Mouse (Mus musculus) right cerebral cortex, postnatal 10 days (tissue): ENCODE data around the gene Lyg2.

ENCODE experiments used
- DNase-seq, 2 experiments: peaks; one replicate each; pipeline ENCODE4 v3.0.0; 2021; ENCODE audit warnings: low spot score in 2 of 2

Gene Lyg2

DNA sequence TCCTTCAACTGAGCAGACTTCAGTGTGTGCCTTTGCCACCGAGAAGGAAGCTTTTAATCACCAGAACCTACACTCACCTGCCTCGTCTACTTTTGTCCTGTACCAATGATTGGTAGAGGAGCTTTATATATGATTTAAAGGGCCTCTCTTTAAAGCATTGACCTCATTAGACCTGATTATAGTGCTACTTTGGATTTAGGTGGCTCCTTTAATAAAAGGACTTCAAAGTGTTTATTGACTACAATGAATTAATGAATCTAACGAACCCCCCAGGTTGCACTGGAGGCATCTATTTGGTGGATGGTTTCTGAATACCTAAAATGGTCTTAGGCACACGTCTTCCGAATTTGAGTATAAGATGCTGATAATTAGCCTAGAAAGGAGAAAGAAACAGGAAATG is at the start of gene Lyg2:
TSS of gene Lyg2 (minus strand) at position 101 of the 400 bp plus-strand sequence.
- no peak for DNase-seq

DNA sequence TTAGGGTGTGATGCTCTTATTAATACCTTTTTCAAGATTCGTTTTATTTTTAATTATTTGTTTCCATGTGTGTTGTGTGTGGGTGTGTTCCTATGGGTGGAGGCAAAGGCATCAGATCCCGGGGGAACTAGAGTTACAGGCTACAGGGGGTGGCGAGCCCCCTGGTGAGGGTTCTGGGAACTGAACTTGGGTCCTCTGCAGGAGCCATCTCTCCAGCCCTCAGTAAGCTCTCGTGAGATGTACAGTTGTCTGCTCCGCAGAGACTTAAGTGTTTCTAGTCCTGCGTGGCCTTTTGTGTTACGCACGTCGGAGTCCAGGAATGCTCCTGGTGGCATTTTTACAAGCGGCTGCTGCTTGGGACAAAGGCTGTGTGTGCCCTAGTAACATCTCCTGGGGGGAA is 49.3 kb upstream of the Lyg2 start:
- DNase-seq: no peak

GRCm38 (mm10) chr1:37959486-37959885 is 43.2 kb upstream of the Lyg2 start:
- peak; percentile 66 to 79 for DNase-seq

- no peak for DNase-seq
These were observed 42.2 kb upstream of the Lyg2 start for GRCm38 (mm10) chr1:37958516-37958915.

GRCm38 (mm10) chr1:37957659-37958058 is 41.4 kb upstream of the Lyg2 start, which contains the start of gene Lyg1:
Gene Lyg1, minus strand, starts transcription at chr1:37957759.
- no peak for DNase-seq

DNA sequence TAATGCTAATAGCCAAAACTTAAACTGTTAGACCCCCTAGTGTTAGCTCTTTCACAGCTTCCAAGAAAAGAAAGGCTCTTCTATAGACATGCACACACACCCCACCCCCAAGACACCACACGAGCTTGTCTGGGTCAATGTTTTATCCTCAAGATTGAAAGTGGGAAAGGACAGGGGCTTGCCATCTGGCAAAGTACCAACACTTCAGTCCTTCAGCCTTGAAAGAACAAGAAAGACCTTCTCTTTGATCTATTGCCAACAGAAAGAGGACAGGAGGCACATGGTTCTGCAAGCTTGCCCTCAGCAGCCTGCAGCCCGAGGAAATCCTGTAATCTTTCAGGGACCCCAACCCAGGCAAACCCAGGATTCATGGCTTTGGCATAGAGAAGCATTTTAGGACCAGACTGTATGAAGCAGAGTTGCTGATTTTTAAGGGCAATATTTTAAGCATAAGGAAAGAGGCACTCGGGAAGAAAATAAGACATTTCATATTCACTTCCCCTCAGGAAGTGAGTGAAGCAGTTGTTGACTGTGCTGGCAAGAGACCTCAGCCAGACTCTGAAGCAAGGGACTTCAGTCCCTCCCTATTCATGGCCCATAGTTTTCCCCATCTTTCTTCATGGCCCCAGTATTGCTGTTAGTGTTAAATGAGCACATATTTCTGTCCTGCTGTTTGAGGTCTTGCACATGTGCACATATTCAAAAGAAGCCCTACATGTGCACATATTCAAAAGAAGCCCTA is 40.6 kb upstream of the Lyg2 start:
- DNase-seq: peak; percentile 62 to 81

DNA sequence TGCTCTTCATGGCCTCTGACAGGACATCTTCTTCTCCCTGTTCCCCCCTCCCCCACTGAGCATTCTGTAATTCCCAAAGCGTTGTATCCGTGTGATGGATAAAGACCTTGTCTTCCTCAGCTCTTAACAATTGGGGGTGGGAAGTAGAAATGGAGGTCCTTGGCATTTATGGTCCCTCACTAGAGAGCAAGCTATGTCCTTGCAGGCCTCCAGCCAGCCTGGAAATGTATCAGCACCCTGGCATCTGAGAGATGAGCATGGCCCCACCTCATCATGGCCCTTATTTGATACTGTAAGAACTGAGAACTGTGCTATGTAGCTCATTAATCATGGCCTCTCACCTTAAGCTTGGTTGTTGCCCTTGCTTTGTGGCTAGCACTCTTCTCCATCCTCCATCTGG is 39.0 kb upstream of the Lyg2 start:
- DNase-seq: no peak

DNA sequence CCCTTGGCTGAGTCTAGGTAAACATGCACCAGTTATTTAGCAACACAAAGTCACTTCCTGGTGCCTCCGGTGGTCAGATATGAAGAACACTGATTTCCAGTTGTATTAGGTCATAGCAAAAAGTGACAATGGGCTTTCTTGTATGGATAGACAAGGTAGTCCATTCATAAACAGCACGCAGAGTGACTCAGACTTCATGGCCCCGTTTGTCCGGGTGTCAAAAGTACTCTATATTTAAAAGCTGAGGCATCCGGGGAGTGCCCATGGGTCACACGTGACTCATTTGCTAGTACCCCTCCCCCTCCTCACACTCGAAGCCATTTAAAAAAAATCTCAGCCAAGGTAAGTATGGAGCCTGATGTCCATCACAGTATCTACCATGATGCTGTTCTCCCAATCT is 38.5 kb upstream of the Lyg2 start:
- DNase-seq: no peak

DNA sequence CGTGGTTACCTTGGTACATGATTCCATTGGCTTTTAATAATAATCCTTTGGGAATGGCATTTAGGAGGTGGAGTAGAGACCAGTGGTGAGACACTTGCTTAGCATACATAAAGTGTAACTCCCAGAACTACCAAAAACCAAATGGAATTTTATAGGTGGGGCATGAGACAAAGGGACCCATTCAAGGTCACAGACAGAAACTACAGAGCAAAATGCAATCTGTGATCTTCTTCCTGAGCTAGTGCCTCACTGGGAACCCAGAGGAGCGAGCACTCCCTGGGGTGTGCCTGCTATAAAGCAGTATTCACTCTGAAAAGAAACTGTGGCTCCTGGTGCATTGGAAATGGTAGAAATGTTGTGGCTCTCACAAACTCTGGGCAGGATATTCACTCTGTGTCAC is 32.6 kb upstream of the Lyg2 start:
- no peak for DNase-seq

DNA sequence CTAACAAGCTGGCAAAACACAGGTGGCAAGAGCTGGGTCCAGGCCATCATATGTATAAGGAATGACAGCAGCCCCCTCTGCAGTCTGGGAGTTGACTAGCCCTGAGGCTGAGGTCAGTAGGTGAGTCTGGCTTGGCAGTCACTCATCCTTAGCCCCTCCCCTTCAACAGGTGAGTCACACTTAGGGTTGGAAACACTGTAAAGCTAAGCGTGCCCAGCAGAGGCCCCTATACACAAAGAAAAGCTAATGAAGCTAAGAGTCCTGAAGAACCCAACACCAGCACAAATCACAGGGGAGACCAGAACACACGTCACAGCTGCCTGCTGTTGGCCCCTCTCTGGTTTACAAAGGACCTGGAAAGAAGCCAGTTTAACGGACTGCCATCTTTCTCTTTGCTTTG is 15.5 kb upstream of the Lyg2 start:
- peak; percentile 28 to 30 for DNase-seq

GRCm38 (mm10) chr1:37925971-37926370 is 9.7 kb upstream of the Lyg2 start:
- DNase-seq: no peak

DNA sequence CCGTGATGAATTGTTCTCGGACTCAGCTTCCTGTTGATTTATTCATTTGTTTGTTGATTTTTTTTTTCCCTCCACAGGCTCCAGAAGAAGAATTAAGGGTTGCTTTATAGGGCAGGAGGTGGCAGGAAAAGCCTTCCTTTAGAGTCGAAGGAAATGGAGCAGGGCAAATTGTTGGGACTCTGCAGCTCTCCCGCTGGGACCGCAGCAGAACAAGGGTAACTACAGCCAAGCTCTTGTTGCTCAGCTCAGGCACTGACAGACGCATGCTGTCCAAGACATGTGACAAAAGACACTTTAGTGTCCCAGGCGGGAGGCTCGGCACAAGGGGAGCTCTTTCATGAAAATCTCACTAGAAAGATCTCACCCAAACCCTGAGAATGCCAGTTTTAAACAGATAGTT is 6.2 kb upstream of the Lyg2 start:
- DNase-seq: peak; percentile 34 to 38

GRCm38 (mm10) chr1:37918096-37918495 is 1.8 kb upstream of the Lyg2 start:
- DNase-seq: no peak

- no peak for DNase-seq
These were observed 1.4 kb upstream of the Lyg2 start for GRCm38 (mm10) chr1:37917666-37918065.

DNA sequence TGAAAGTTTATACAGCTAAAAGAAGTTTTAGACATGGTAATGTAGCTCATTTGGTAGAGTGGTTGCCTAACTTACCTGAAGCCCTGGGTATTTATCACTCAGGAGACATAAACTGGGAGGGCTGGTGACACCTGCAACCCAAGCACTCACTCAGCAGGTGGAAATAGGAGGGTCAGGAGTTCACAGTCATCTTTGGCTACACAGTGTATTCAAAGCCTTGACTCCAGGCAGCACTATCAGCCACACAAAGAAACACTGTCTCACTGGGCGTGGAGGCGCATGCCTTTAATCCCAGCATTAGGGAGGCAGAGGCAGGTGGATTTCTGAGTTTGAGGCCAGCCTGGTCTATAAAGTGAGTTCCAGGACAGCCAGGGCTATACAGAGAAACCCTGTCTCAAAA is 3.5 kb downstream of the Lyg2 start:
- DNase-seq: no peak

GRCm38 (mm10) chr1:37903178-37903577 is 13.1 kb downstream of the Lyg2 start:
- peak in 1 of 2 experiments; percentile 58 for DNase-seq

GRCm38 (mm10) chr1:37900288-37900687 is 16.0 kb downstream of the Lyg2 start:
- DNase-seq: no peak

- DNase-seq: no peak
These were observed 16.5 kb downstream of the Lyg2 start for GRCm38 (mm10) chr1:37899816-37900215.

GRCm38 (mm10) chr1:37894606-37895005 is 21.7 kb downstream of the Lyg2 start:
- DNase-seq: no peak

DNA sequence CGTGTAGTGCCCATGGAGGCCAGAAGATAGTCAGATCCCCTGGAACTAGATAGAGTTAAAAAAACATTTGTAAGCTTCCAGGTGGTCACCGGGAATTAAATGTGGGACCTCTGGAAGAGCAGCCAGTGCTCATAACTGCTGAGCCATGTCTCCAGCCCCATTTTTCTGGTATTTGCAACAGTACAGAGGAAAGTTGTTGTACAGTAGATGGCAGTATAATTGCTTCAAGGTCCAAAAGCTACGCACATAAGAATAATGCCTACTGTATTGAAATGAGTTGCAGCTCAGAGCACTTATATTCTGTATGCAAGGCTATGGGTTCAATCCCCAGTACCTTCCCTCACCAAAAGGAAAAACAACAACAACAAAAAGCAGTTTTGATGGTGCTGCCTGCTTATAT is 24.9 kb downstream of the Lyg2 start:
- DNase-seq: no peak

DNA sequence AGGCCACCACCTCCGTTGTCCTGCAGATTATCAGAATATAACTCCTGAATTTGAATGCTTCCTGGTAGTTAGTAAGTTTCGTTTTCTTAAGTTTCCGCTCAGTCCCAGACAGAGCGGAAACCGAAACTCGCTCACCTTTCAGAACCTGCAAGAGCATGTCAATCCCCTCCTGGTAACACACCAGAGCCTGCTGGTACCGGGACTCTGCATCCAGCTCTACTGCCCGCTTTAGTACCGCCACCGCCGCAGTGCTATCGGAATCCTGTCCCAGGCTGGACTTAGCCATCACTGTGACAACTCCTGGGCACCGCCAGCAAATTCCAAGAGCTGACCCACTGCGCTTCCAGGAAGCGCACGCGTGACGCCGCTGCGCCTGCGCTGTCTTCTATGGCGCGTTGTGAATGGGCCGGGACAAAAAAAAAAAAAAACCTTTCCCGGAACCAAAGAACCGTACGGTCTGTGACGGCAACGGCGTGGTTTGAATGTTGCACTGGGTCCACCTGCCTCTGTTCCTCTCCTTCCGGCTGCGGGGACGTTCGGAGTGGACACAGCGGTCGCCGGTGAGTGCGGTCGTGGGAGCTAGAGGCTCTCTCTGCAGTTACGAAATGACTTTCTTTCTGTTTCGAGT is 26.2 kb downstream of the Lyg2 start, which contains the start of the genes Mitd1 and Mrpl30:
TSS of gene Mitd1 (minus strand) at position 387 of the 628 bp plus-strand sequence.
TSS of gene Mrpl30 (plus strand) at position 453 of the 628 bp plus-strand sequence.
- DNase-seq: peak; percentile 94

DNA sequence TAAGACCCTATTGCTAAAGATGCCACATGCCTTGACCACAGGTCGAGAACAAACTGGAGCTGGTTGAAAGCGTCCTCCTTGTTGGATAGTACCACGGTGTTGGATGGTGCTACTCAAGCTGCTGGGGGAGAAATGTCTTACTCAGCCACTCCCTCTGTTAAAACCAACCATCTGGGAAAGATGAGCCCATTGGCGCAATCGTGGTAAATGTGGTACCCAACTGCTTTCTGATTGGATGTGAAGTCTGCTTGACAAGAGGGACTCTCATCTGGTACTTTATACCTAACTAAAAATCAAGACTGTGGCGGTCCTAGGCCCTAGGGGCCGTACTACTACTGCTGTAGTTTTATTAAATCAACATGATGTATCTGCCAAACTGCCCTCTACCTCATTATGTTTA is 27.1 kb downstream of the Lyg2 start:
- DNase-seq: no peak

- no peak for DNase-seq
These were observed 31.8 kb downstream of the Lyg2 start for GRCm38 (mm10) chr1:37884451-37884850.
